Mouse (Mus musculus) heart, embryonic 16.5 days (tissue): ENCODE data around the gene Chil1. TPM values are rescaled to one million over a fixed set of nuclear protein-coding genes. Genes with fewer than 3 reads are reported as not detected.
A peak's percentile ranks its signal among the peaks of the same experiment; 100 is the strongest.

Source experiments
- ATAC-seq: fragments of 200-750 bp; cut with Nextera tagmentation; replicated peaks from 2 replicates; pipeline ENCODE4 v1.8.0; 2017; ENCODE audit warnings: moderate number of reproducible peaks; ENCODE audit not compliant: insufficient read depth, low FRiP score; ENCODE audit errors: extremely low read depth
- H3K27ac ChIP-seq: fragments of 300-500 bp; sonication (generic); 2 replicates; pipeline ENCODE4 v1.5.1; 2014; ENCODE audit warnings: mild to moderate bottlenecking, low read length, control low read depth, moderate library complexity
- H3K27me3 ChIP-seq: fragments of 300-500 bp; sonication (generic); 2 replicates; pipeline ENCODE4 v1.6.1; 2014; ENCODE audit warnings: low read length, mixed read lengths; ENCODE audit not compliant: control insufficient read depth, insufficient read depth
- H3K36me3 ChIP-seq: fragments of 300-500 bp; sonication (generic); 2 replicates; pipeline ENCODE4 v1.6.1; 2014; ENCODE audit not compliant: control insufficient read depth, insufficient read depth
- H3K4me1 ChIP-seq: fragments of 300-500 bp; sonication (generic); 2 replicates; pipeline ENCODE4 v1.6.1; 2014; ENCODE audit warnings: low read length, mixed read lengths; ENCODE audit not compliant: control insufficient read depth, insufficient read depth
- H3K4me2 ChIP-seq: fragments of 300-500 bp; sonication (generic); 2 replicates; pipeline ENCODE4 v1.6.1; 2014; ENCODE audit warnings: low read depth, mild to moderate bottlenecking, control low read depth, low read length
- H3K4me3 ChIP-seq: fragments of 300-500 bp; sonication (generic); 2 replicates; pipeline ENCODE4 v1.5.1; 2014; ENCODE audit warnings: mild to moderate bottlenecking, control low read depth, low read length
- H3K9ac ChIP-seq: fragments of 300-500 bp; sonication (generic); 2 replicates; pipeline ENCODE4 v1.6.1; 2014; ENCODE audit warnings: low read length, control low read depth
- H3K9me3 ChIP-seq: fragments of 300-500 bp; sonication (generic); replicated peaks from 2 replicates; pipeline ENCODE4 v1.6.1; 2016; ENCODE audit warnings: low read length; ENCODE audit not compliant: control insufficient read depth
- WGBS: fragments of 180-500 bp; shearing (Covaris S2); extraction: QIAGEN DNeasy Blood & Tissue Kit; methylation state at CpG from one replicate; pipeline ENCODE4 v1.1.7; 2014; 5-methylcytosine and 5-hydroxymethylcytosine counted together
- polyA plus RNA-seq: library from polyadenylated mRNA; unstranded; fragments of >200 nt; fragmentation: Nextera tagmentation; extraction: Ambion mirVana; gene quantifications from 2 replicates; pipeline ENCODE4 v1.2.1, GENCODE M21; 2015

Gene Chil1
- polyA plus RNA-seq, 1 experiment from 2014 or later, result 1.2 TPM

DNA sequence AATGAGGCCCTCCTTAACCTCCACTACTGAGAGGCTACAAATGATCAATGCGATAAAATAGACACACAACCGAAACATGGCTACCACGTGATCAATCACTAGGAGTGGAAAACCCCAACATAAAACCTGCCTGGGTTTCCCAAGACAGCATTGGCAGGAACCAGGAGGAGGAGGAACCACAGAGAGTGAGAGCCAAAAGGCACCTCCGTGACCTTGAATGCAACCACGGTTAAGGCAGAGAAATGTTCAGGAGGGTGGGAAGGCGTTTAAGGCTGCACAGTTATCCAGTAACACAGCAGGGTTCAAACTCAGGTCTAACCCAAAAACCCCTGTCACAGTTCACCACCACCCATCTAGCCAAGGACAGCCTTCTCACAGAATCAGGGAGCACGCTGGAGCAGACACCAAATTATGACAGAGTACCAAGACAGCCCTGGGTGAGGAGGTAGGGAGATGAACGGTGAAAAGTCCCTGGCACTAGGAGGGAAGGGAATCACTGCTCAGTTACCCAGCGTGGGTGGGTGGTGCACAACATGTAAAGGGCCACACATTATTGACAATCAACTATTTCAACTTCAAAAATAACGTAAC, 48.8 kb downstream of the Chil1 start:
- Histone ChIP-seq H3K9ac (0 out of 2 replicates have a peak overlapping the region, but pooled peaks have one; percentile 30), H3K4me1 (peaks cover 48% of the 10 kb centered on the region)
- ATAC-seq, result no peak

GRCm38 (mm10) chr1:134231270-134231669, 49.3 kb downstream of the Chil1 start:
- Histone ChIP-seq H3K4me2 (peak overlapping the region; percentile 95), H3K27ac (peak overlapping the region; percentile 73)
- no peak; the same call in 1 of the 2 replicates for ATAC-seq

More for the DNA sequence above, 48.8 kb downstream of the Chil1 start:
- H3K4me3 ChIP-seq, result no peak overlapping the region
- H3K9me3 ChIP-seq, result no peaks in the 10 kb centered on the region
- peak overlapping the region; percentile 95 for H3K4me2 ChIP-seq
- WGBS, result 72% methylated on average over 10 of the region's 10 CpGs
- peak overlapping the region; percentile 73 for H3K27ac ChIP-seq
- peaks cover 15% of the 10 kb centered on the region for H3K27me3 ChIP-seq
- no peaks in the 10 kb centered on the region for H3K36me3 ChIP-seq

DNA sequence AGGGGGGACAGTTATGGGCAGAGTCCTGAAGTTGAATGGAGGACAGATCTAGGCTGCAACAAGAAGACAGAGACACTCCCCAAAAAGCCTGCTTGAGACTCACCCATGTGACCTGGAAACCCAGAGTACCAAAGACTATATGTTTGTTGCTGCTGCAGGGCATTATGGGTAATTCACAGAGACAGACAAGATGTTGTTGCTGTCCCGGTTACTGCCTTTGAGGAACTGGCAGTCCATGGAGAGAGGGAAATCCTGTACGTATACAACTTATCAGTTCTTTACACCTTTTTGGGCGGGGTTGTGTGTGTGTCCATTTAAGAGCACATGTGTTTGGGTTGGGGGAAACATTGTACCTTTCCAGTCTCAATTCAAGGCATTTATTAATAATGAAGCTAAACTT, 49.7 kb downstream of the Chil1 start:
- H3K4me1 ChIP-seq, result peaks cover 52% of the 10 kb centered on the region
- H3K4me3 ChIP-seq, result no peak overlapping the region
- peak overlapping the region; percentile 73 for H3K27ac ChIP-seq
- H3K9me3 ChIP-seq, result no peaks in the 10 kb centered on the region
- WGBS, result 78% methylated on average over 3 of the region's 3 CpGs
- no peak overlapping the region for H3K9ac ChIP-seq
- no peaks in the 10 kb centered on the region for H3K36me3 ChIP-seq
- peaks cover 20% of the 10 kb centered on the region for H3K27me3 ChIP-seq
- peak overlapping the region; percentile 95 for H3K4me2 ChIP-seq
- ATAC-seq, result no peak

More at GRCm38 (mm10) chr1:134231270-134231669, 49.3 kb downstream of the Chil1 start:
- Histone ChIP-seq H3K4me1 (peaks cover 52% of the 10 kb centered on the region), H3K27me3 (peaks cover 20% of the 10 kb centered on the region), H3K9me3 (no peaks in the 10 kb centered on the region), H3K36me3 (no peaks in the 10 kb centered on the region), H3K9ac (0 out of 2 replicates have a peak overlapping the region, but pooled peaks have one; percentile 30), H3K4me3 (no peak overlapping the region)
- WGBS, result 58% methylated on average over 3 of the region's 3 CpGs

DNA sequence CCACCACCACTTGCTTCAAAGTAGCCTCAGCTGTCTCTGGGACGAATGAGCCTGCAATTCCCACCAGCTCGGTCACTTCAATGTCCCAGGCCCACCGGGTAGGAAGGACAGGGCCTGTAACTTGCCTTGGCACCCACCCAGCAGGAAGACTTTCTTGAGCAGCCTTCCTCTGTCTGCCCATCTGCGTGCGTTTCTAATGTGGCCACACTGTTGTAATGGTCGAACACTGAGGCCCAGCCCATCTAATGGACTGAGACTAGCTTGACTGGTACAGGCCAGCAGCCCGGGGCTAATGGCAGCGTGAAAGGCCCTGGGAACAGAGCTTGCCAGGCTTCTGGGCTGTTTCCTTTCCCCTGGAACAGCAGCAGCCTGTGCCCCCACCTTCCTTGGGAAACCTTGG, 50.4 kb downstream of the Chil1 start:
- Histone ChIP-seq H3K36me3 (no peaks in the 10 kb centered on the region), H3K27me3 (peaks cover 20% of the 10 kb centered on the region), H3K4me3 (peak overlapping the region; percentile 54), H3K9me3 (no peaks in the 10 kb centered on the region), H3K4me2 (peak overlapping the region; percentile 95), H3K9ac (peak overlapping the region; percentile 59), H3K27ac (peak overlapping the region; percentile 90), H3K4me1 (peaks cover 48% of the 10 kb centered on the region)
- ATAC-seq, result no peak
- WGBS, result 63% methylated on average over 8 of the region's 8 CpGs

GRCm38 (mm10) chr1:134232778-134233531, 51.0 kb downstream of the Chil1 start:
- H3K9me3 ChIP-seq, result no peaks in the 10 kb centered on the region
- H3K27me3 ChIP-seq, result peaks cover 20% of the 10 kb centered on the region
- H3K27ac ChIP-seq, result peak overlapping the region; percentile 90
- peaks cover 48% of the 10 kb centered on the region for H3K4me1 ChIP-seq
- WGBS, result 29% methylated on average over 12 of the region's 12 CpGs
- no peaks in the 10 kb centered on the region for H3K36me3 ChIP-seq
- H3K9ac ChIP-seq, result peak overlapping the region; percentile 67
- ATAC-seq, result peak; percentile 64
- peak overlapping the region; percentile 54 for H3K4me3 ChIP-seq
- peak overlapping the region; percentile 95 for H3K4me2 ChIP-seq

DNA sequence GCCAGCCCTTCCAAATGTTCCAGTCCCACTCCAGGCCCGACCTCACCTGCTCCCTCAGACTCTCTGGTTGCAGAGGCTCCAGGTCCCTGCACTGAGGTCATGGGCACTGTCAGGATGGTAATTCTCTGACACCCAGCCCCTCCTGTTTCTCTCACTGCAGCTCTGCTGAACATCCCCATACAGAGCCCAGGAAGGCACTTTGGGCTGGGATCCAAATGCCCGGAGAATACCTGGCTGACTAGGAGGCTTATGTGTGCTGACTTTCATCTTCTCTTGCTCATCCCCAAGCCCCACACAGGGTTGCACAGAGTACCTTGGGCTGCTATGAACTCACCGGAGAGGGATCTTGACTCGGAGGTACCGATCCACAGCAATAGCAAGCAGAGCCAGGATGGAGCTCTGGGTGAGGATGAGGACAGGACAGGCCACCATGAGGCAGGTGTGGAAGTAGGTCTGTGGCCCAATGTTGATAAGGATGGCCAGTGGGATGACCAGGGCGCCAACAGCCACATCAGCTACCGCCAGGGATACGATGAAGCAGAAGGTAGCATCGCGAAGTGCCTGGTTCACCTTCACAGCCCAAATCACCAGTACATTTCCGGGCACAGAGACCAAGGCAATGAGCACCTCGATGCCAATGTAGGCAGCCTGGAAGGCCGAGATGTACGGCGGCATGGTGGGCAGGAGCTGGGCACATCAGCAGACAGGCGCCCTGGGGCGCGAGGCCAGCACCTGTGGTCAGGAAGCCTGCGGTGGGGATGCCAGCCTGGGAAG, 51.9 kb downstream of the Chil1 start:
- no peaks in the 10 kb centered on the region for H3K9me3 ChIP-seq
- H3K27me3 ChIP-seq, result peaks cover 20% of the 10 kb centered on the region
- H3K27ac ChIP-seq, result peak overlapping the region; percentile 90
- ATAC-seq, result no peak
- H3K9ac ChIP-seq, result peak overlapping the region; percentile 67
- no peaks in the 10 kb centered on the region for H3K36me3 ChIP-seq
- H3K4me3 ChIP-seq, result peak overlapping the region; percentile 54
- H3K4me2 ChIP-seq, result peak overlapping the region; percentile 95
- 42% methylated on average over 19 of the region's 19 CpGs for WGBS
- H3K4me1 ChIP-seq, result peaks cover 51% of the 10 kb centered on the region

DNA sequence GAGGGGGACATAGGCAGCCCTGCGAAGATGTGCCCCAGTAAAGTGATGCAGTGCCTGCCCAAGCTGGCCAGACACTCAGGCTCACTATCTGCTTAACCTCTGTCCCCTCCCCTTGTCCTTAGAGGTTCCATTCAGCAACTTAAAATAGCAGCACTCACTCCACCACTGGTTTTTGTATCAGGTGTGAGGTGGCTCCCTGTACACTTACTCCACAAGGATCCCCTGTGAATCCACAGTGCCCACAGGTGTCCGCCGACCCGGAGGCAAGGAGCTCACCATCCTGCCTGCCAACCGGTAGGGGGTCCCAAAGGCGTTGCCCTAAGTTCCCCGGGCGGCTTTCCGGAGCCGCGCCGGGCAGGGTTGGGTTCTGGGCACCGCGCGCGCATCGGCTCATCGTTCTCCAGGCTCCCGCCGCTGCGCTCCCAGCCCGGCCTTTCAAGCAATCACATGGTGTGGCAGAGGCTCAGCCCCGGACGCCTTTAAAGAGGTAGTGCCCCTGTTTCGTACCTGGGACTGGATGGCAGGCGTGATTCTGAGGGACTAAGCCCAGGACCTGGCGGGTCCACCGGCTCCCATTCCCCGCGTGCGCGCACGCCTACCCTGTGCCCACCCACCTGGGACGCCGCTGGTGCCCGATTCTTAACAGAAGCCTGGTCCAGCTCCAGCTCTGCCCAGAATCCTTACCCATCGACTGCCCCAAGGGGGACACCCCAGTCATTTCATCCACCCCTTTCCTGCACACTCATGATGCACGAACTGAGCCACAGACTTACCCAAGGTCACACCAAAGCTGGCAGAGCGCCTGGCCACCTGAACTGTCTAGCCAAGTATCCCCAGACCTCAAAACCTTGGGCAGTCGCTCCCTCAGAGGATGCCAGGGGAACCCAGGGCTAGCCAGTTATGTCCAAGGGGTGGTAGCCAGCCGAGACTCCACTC, 52.7 kb downstream of the Chil1 start:
- Histone ChIP-seq H3K4me2 (peak overlapping the region; percentile 95), H3K27me3 (peaks cover 20% of the 10 kb centered on the region), H3K9ac (peak overlapping the region; percentile 67), H3K4me3 (peak overlapping the region; percentile 54), H3K27ac (peak overlapping the region; percentile 90), H3K9me3 (no peaks in the 10 kb centered on the region), H3K36me3 (no peaks in the 10 kb centered on the region), H3K4me1 (peaks cover 51% of the 10 kb centered on the region)
- peak; percentile 64 for ATAC-seq
- whole genome bisulfite sequencing, result 1% methylated on average over 41 of the region's 41 CpGs

DNA sequence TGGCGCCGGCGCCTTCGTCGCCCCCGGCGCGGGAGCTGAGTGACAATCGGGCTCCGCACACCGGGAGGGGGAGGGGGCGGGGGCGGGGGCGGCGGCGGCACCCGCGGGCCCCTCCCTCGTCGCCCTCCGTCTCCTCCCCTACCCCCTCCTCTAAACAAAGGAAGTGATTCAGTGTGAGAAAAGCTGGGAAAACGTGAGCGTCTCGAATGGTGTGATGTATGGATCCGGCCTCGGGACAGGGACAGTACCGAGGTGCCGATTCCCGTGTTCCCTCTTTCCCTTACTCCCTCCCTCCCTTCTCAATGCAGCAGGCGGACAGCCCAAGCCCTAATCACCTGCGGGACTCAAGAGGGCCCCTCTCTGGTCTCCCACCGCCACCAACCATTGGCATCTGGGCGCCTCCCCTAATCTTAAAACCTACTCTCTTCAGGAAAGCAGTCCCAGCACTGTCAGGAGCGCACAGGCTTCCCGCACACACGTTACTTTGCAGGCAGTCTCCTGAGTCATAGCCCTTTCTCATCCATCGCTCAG, 53.5 kb downstream of the Chil1 start, which contains the start of gene Adora1:
Gene Adora1 (minus strand): TSS at position 41 of the 531 bp plus-strand sequence.
- Histone ChIP-seq H3K27me3 (peaks cover 20% of the 10 kb centered on the region), H3K4me2 (peak within 1 kb of the TSS; percentile 95), H3K4me1 (peaks cover 47% of the 10 kb centered on the region), H3K9me3 (no peaks in the 10 kb centered on the region), H3K27ac (peak within 1 kb of the TSS; percentile 90), H3K9ac (peak within 1 kb of the TSS; percentile 67), H3K4me3 (peak within 1 kb of the TSS; percentile 54), H3K36me3 (no peaks in the 10 kb centered on the region)
- 0 out of 2 replicates have a peak, but pooled peaks have one; percentile 1 for ATAC-seq
- 2% methylated on average over 36 of the region's 37 CpGs for WGBS
